Mouse (Mus musculus): ENCODE data around the gene Aqp5. TPM values are rescaled to one million over a fixed set of nuclear protein-coding genes. Genes with fewer than 3 reads are reported as not detected.

The Aqp5 gene
- polyA plus RNA-seq, 2 experiments from 2014 or later: not detected

DNA sequence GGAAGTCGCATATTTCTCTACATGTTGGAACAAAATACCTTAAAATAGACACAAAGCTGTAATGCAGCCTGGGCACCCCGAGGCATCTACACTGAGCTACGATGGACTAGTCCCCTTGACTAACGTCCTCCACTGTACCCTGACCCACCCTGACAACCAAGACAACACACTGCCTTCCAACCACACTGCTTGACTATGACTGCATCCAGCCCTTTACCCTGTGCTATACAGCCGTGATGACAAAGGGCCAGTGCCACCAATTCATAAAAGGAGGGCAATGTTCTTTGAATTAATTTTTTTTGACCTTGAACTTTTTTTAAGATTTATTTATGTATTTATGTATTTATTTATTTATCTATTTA is 47.5 kb downstream of the Aqp5 start:
- ATAC-seq: no peak

DNA sequence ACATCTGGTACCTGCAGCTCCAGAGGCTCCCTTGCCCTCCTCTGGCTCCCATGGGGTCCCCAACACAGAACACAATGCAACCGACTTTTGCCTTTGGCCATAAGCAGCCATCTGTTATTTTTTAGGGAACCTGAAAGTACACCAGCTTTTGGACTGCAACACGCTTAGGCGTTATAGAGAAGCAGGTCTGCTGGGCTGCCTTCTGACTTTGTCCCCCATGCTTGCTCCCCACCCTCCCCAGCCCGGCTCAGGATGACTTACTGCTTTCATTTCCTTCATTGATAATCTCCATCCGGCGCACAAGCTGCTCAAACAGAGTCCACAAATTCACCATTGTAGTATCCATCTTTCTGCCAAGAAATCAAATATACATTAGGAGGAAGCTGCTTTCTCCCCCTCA is 52.0 kb downstream of the Aqp5 start:
- ATAC-seq: no peak

DNA sequence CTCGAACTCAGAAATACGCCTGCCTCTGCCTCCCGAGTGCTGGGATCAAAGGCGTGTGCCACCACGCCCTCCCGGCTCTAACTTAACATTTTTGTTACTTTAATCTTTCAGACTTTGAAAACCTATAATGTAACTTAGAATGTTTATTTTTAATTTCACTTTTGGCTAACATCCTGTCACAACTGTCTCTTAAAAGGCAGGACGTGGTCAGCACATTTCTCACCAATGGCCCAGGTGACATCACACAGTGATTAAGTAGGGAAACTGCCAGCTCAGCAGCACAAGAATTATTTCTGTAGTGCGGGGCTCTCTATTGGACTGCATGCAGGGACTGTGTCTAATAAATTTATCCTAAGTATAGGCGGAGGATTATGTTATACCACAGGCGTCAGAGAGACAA is 53.2 kb downstream of the Aqp5 start:
- ATAC-seq: peak; percentile 81

Other genes with a start within 250 kb of the Aqp5 start
- gene Fmnl3, start 220.3 kb upstream of the Aqp5 start, polyA plus RNA-seq (2017; shearing (Covaris generic)): 1 to 10 TPM; 6.1 to 9.0 TPM
- 1,000 to 10,000 TPM in 1 of 2 experiments, 100 to 1,000 TPM in 1; 855 to 1,076 TPM for gene Tmbim6, start 197.9 kb upstream of the Aqp5 start, polyA plus RNA-seq (2017; shearing (Covaris generic))
- 1 to 10 TPM in 1 of 2 experiments, under 1 TPM in 1; 0.76 to 1.2 TPM for gene Nckap5l, start 133.0 kb upstream of the Aqp5 start, polyA plus RNA-seq (2017; shearing (Covaris generic))
- gene Bcdin3d, start 116.1 kb upstream of the Aqp5 start, polyA plus RNA-seq (2017; shearing (Covaris generic)): 10 to 100 TPM; 23.3 to 23.5 TPM
- under 1 TPM in 1 of 2 experiments, not detected in 1; 0.07 TPM for gene Faim2, start 62.6 kb upstream of the Aqp5 start, polyA plus RNA-seq (2017; shearing (Covaris generic))
- not detected for gene Aqp2, start 11.7 kb upstream of the Aqp5 start, polyA plus RNA-seq (2017; shearing (Covaris generic))
- gene Aqp6, start 10.6 kb downstream of the Aqp5 start, polyA plus RNA-seq (2017; shearing (Covaris generic)): not detected
- 10 to 100 TPM; 33.2 to 33.3 TPM for gene Racgap1, start 60.9 kb downstream of the Aqp5 start, polyA plus RNA-seq (2017; shearing (Covaris generic))
- gene Asic1, start 79.6 kb downstream of the Aqp5 start, polyA plus RNA-seq (2017; shearing (Covaris generic)): under 1 TPM; 0.22 to 0.32 TPM
- 10 to 100 TPM in 1 of 2 experiments, 1 to 10 TPM in 1; 8.6 to 10.8 TPM for gene Smarcd1, start 111.3 kb downstream of the Aqp5 start, polyA plus RNA-seq (2017; shearing (Covaris generic))
- gene Gm17349, start 114.7 kb downstream of the Aqp5 start, polyA plus RNA-seq (2017; shearing (Covaris generic)): not detected
- gene Gpd1, start 126.7 kb downstream of the Aqp5 start, polyA plus RNA-seq (2017; shearing (Covaris generic)): under 1 TPM; 0.16 to 0.60 TPM
- gene Cox14, start 134.8 kb downstream of the Aqp5 start, polyA plus RNA-seq (2017; shearing (Covaris generic)): 100 to 1,000 TPM; 152 to 189 TPM
- 10 to 100 TPM; 63.5 to 71.6 TPM for gene Cers5, start 182.1 kb downstream of the Aqp5 start, polyA plus RNA-seq (2017; shearing (Covaris generic))